Mouse (Mus musculus) MEL (cell line): Measurements from ENCODE around the gene Macrod2.

Experiments used
- CTCF ChIP-seq, 3 experiments: IDR thresholded peaks in 2 of 3; conservative IDR thresholded peaks in 1 of 3; 2 replicates each; pipeline ENCODE4 v1.5.1; 2011 to 2012; ENCODE audit warnings: low read length in 3 of 3, low read depth in 2 of 3, mild to moderate bottlenecking in 2 of 3, improper control_type of control experiment in 1 of 3, inconsistent platforms in 1 of 3, mixed read lengths in 1 of 3, moderate library complexity in 1 of 3; ENCODE audit not compliant: control insufficient read depth in 1 of 3, insufficient read depth in 1 of 3, poor library complexity in 1 of 3, severe bottlenecking in 1 of 3
- POLR2A ChIP-seq, 2 experiments: IDR thresholded peaks; 2 replicates each; pipeline ENCODE4 v1.6.1; 2011 to 2012; ENCODE audit warnings: low read length in 2 of 2, mild to moderate bottlenecking in 2 of 2, control low read depth in 1 of 2, improper control_type of control experiment in 1 of 2, low read depth in 1 of 2, moderate library complexity in 1 of 2; ENCODE audit not compliant: control insufficient read depth in 1 of 2, insufficient read depth in 1 of 2, poor library complexity in 1 of 2
- RCOR1 ChIP-seq: IDR thresholded peaks from 2 replicates; pipeline ENCODE4 v1.6.1; 2012; ENCODE audit warnings: low read depth, mild to moderate bottlenecking, inconsistent platforms, low read length, improper control_type of control experiment

DNA sequence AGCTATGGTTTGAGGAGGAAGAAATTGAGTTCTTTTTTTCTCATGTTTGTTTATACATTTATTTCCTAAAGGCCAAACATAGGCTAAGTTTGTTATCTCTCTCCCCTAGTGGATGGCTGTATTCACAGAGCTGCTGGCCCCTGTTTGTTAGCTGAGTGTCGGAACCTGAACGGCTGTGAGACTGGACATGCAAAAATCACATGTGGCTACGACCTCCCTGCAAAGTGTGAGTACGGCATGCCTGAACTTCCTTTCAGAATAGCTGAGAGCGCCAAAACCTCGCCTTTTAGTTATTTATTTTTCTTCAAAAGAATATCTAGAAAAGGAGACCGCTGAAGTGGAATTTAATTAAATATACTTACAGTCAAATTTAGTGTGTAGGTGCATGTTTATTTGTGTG lies 628.8 kb downstream of the Macrod2 start:
- TF ChIP-seq RCOR1 (no peak), CTCF (IDR thresholded peaks at IDR 0.05 in 2 of 3, conservative IDR thresholded peaks at IDR 0.05 in 1 of 3; ENCODE audit: control insufficient read depth in 1 of 3, insufficient read depth in 1 of 3, low read depth in 2 of 3, low read length in 3 of 3, poor library complexity in 1 of 3, severe bottlenecking in 1 of 3) (no peak), POLR2A (IDR thresholded peaks at IDR 0.05; ENCODE audit: control insufficient read depth in 1 of 2, insufficient read depth in 1 of 2, low read depth in 1 of 2, low read length in 2 of 2, poor library complexity in 1 of 2) (no peak)
